Mouse (Mus musculus): ENCODE measurements around the gene Nol12.

DNA sequence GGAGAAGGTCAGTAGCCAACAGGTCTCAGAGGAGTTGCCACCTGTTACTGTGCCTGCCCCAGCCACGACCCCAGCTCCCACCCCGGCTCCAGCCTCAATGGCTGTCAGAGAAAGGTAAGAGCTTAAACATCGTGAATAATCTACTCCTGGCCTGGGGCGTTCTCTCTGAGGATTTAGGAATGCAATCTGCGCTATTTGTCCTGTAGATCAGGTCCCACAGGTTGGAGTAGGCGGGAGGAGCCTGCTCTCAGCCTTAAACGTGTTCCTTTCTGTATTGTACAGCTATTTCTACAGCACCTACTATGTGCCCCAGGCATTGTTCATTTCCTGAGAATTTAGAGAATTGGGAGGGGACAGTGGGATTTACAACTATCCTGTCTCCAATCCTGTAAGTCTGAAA lies 26.3 kb upstream of the Nol12 start:
- TF ChIP-seq CTCF (IDR thresholded peaks at IDR 0.05) (no peak), POLR2A (IDR thresholded peaks at IDR 0.05; ENCODE audit: insufficient read depth, low read depth, low read length) (no peak)

Data from heart, adult 2 months (tissue).